Mouse (Mus musculus): ENCODE data around the gene Tanc1. TPM values are rescaled to one million over a fixed set of nuclear protein-coding genes. Genes with fewer than 3 reads are reported as not detected.

Gene Tanc1
- polyA plus RNA-seq, 1 experiment from 2014 or later = 51.6 TPM

DNA sequence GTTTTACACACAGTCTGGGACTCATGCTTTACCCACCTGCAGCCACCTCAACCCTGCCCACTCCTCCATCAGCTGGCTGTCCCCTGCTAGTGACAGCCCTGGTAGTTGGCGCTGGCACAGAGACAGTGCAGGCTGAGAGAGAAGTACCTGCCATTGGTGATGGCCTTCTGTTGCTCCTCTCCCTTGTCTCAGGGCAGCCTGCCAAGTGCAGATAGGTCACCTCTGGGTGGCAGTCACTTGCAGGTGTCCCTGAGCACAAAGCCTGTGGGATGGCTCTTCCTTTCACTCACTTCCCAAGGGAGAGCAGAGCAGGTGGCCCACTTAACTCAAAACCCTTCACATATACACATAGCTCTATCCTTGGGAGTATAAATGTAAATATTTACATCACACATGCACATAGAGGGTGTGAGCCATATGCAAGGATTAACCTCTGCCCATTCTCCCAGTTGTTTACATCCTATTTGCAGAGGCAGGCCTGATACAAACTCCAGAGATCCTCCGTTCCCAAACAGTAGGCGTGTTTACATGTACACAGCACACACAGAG, 106.0 kb downstream of the Tanc1 start:
- no peak for DNase-seq (ENCODE audit: low spot score)
- H3K27ac ChIP-seq (replicated peaks; ENCODE audit: low read depth, low read length) = 0 out of 2 replicates have a peak overlapping the region, but pooled peaks have one; percentile 76

DNA sequence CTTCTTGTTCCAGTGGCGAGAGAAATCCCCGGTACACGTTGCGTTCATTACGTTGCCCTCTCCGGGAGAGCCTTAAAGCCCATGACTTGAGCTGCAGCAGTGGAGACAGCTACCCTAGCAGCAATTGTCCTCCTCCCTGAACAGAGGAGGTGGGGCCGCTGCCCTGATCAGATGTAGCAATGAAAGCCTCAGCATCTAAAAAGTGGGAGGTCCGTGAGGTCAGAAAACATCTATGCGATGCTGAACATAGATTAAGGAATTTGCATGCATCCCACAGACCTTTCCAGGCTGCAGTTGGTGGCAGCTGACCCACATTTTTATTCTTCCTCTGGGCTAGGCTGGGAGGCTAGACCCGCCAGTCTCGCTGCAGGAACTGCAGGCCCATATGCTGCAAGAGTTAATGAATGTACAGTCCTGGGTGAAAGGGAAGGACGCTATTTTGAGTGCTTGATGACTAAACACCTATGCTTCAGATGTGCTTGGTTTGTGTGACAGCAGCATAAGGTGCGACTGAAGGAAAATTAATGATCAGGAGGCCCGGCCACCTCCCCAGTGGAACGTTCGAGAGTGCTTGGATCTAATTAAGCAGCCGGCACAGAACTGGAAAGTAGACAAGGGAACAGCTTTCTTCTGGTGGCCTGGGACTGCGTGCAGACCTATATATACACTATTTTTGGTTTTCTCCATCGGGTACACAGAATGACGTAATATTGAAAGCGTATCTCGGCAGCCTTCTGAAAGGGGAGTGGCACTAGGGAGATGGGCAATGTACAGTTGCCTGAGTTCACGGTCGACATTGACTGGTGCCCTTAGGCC, 107.0 kb downstream of the Tanc1 start:
- Histone ChIP-seq H3K27ac (replicated peaks; ENCODE audit: low read depth, low read length) (peak overlapping the region; percentile 76), H3K4me1 (ENCODE audit: control insufficient read depth, insufficient read depth, low read length) (peaks cover 55% of the 10 kb centered on the region), H3K4me2 (ENCODE audit: low read depth, severe bottlenecking) (no peak overlapping the region), H3K27me3 (ENCODE audit: control insufficient read depth, insufficient read depth, low read length) (no peaks in the 10 kb centered on the region), H3K9ac (ENCODE audit: low read length) (no peak overlapping the region), H3K4me3 (ENCODE audit: low read depth, low read length) (no peak overlapping the region), H3K9me3 (ENCODE audit: control insufficient read depth, low read length) (no peaks in the 10 kb centered on the region), H3K36me3 (ENCODE audit: control insufficient read depth, insufficient read depth, low read length) (no peaks in the 10 kb centered on the region)
- no peak for DNase-seq (ENCODE audit: low spot score)
- peak; percentile 27; the same call in 1 of the 2 replicates for ATAC-seq (ENCODE audit: insufficient number of reproducible peaks, low FRiP score, low TSS enrichment, low read depth)
- 40% methylated on average over 24 of the region's 24 CpGs for WGBS

More for the DNA sequence above, 106.0 kb downstream of the Tanc1 start:
- no peak overlapping the region for H3K4me3 ChIP-seq (ENCODE audit: low read depth, low read length)
- no peak overlapping the region for H3K4me2 ChIP-seq (ENCODE audit: low read depth, severe bottlenecking)
- no peak overlapping the region for H3K9ac ChIP-seq (ENCODE audit: low read length)
- H3K27me3 ChIP-seq (ENCODE audit: control insufficient read depth, insufficient read depth, low read length) = no peaks in the 10 kb centered on the region
- peaks cover 50% of the 10 kb centered on the region for H3K4me1 ChIP-seq (ENCODE audit: control insufficient read depth, insufficient read depth, low read length)
- ATAC-seq (ENCODE audit: insufficient number of reproducible peaks, low FRiP score, low TSS enrichment, low read depth) = no peak
- no peaks in the 10 kb centered on the region for H3K9me3 ChIP-seq (ENCODE audit: control insufficient read depth, low read length)
- 86% methylated on average over 3 of the region's 3 CpGs for WGBS
- no peaks in the 10 kb centered on the region for H3K36me3 ChIP-seq (ENCODE audit: control insufficient read depth, insufficient read depth, low read length)

DNA sequence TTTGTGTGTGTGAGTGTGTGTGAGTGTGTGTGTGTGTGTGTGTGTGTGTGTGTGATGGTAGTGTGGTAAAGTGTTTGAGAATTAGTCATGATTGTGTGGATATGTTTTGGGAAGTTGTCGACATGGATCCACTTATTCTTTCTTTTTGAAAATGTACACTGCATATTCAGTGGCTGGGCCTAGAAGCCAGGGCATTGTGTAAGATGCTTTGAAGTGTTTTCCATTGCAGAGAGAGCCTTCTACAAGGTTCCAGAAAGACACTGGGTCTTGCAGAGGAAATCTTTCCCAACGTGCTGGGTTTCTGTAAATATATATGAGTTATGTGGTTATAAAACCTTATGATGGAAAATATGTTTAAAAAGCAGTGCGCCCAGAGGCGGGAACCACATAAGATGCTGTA, 108.0 kb downstream of the Tanc1 start:
- ATAC-seq (ENCODE audit: insufficient number of reproducible peaks, low FRiP score, low TSS enrichment, low read depth) (no peak), DNase-seq (ENCODE audit: low spot score) (no peak)
- H3K36me3 ChIP-seq (ENCODE audit: control insufficient read depth, insufficient read depth, low read length) = no peaks in the 10 kb centered on the region
- H3K9me3 ChIP-seq (ENCODE audit: control insufficient read depth, low read length) = no peaks in the 10 kb centered on the region
- no peak overlapping the region for H3K4me2 ChIP-seq (ENCODE audit: low read depth, severe bottlenecking)
- peaks cover 55% of the 10 kb centered on the region for H3K4me1 ChIP-seq (ENCODE audit: control insufficient read depth, insufficient read depth, low read length)
- H3K27ac ChIP-seq (replicated peaks; ENCODE audit: low read depth, low read length) = peak overlapping the region; percentile 76
- no peaks in the 10 kb centered on the region for H3K27me3 ChIP-seq (ENCODE audit: control insufficient read depth, insufficient read depth, low read length)
- H3K4me3 ChIP-seq (ENCODE audit: low read depth, low read length) = no peak overlapping the region
- no peak overlapping the region for H3K9ac ChIP-seq (ENCODE audit: low read length)
- 80% methylated on average over 4 of the region's 4 CpGs for WGBS

DNA sequence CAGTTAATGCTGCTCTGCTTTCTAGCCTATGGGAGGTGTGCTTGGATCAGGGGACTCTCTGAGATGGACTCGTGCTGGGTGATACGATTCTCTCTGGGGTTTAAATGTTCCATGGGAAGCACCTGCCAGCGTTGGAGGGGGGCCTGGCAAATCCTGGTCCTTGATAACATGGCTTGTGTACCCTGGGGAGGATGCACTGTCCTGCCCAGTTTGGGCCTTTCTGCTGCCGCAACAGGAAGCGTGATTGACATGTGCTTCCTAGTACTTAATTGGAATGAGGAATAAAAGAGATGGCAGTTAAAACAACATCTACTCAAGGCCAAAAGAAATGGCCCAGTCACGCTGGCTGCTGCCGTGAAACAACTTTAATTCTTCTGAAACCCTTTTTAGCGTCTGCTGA, 109.3 kb downstream of the Tanc1 start:
- H3K9ac ChIP-seq (ENCODE audit: low read length) = no peak overlapping the region
- H3K27me3 ChIP-seq (ENCODE audit: control insufficient read depth, insufficient read depth, low read length) = no peaks in the 10 kb centered on the region
- 29% methylated on average over 8 of the region's 8 CpGs for WGBS
- H3K9me3 ChIP-seq (ENCODE audit: control insufficient read depth, low read length) = no peaks in the 10 kb centered on the region
- ATAC-seq (ENCODE audit: insufficient number of reproducible peaks, low FRiP score, low TSS enrichment, low read depth) = no peak
- peak overlapping the region; percentile 60 for H3K27ac ChIP-seq (replicated peaks; ENCODE audit: low read depth, low read length)
- no peak for DNase-seq (ENCODE audit: low spot score)
- peaks cover 58% of the 10 kb centered on the region for H3K4me1 ChIP-seq (ENCODE audit: control insufficient read depth, insufficient read depth, low read length)
- peak overlapping the region; percentile 30 for H3K4me2 ChIP-seq (ENCODE audit: low read depth, severe bottlenecking)
- peaks cover 2% of the 10 kb centered on the region; the same call in 1 of the 2 replicates for H3K36me3 ChIP-seq (ENCODE audit: control insufficient read depth, insufficient read depth, low read length)
- no peak overlapping the region for H3K4me3 ChIP-seq (ENCODE audit: low read depth, low read length)

DNA sequence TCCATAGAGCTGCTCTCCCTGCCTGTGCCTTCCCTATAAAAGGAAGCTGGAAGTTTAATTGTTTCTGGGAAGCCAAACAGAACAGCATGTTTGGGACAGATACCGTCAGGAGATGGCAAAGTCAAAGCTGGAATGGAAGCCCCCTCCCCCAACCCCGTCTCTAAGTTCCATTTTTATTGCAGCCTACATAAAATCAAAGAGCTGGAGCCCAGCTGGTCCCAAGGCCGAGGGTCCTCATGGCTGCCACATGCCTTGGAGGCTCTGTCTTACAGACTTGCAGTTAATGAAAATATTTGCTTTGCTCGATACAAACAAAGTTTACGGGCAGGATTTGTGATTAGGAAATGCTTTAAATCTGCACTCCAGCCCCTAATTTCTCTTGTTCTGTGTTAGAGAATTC, 109.9 kb downstream of the Tanc1 start:
- peak; percentile 74 for DNase-seq (ENCODE audit: low spot score)
- no peaks in the 10 kb centered on the region for H3K9me3 ChIP-seq (ENCODE audit: control insufficient read depth, low read length)
- ATAC-seq (ENCODE audit: insufficient number of reproducible peaks, low FRiP score, low TSS enrichment, low read depth) = peak; percentile 55; the same call in 1 of the 2 replicates
- peak overlapping the region; percentile 60 for H3K27ac ChIP-seq (replicated peaks; ENCODE audit: low read depth, low read length)
- WGBS = 15% methylated on average over 5 of the region's 5 CpGs
- H3K4me1 ChIP-seq (ENCODE audit: control insufficient read depth, insufficient read depth, low read length) = peaks cover 58% of the 10 kb centered on the region
- H3K9ac ChIP-seq (ENCODE audit: low read length) = no peak overlapping the region
- H3K36me3 ChIP-seq (ENCODE audit: control insufficient read depth, insufficient read depth, low read length) = peaks cover 4% of the 10 kb centered on the region; the same call in 1 of the 2 replicates
- H3K4me2 ChIP-seq (ENCODE audit: low read depth, severe bottlenecking) = peak overlapping the region; percentile 30
- H3K4me3 ChIP-seq (ENCODE audit: low read depth, low read length) = no peak overlapping the region
- no peaks in the 10 kb centered on the region for H3K27me3 ChIP-seq (ENCODE audit: control insufficient read depth, insufficient read depth, low read length)

DNA sequence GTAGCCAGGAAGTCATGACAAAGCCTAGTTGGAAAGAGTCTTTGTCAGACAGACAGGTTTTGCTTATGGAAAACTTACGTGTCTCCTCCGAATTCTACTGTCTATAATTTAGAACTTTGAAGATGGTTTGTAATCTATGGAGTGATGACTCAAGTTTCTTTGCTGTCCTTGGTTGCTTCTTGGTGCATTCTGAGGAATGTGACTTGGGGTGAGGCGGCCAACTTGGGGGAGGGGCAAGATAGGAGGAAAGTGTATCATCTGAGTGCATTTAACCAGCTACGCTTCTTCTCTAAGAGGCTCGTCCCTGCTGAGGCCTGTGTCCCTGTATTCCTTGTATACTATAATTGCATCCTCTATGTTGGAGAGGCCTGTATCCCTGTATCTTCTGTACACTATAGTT, 111.5 kb downstream of the Tanc1 start:
- DNase-seq (ENCODE audit: low spot score) (no peak), ATAC-seq (ENCODE audit: insufficient number of reproducible peaks, low FRiP score, low TSS enrichment, low read depth) (no peak)
- Histone ChIP-seq H3K27me3 (ENCODE audit: control insufficient read depth, insufficient read depth, low read length) (no peaks in the 10 kb centered on the region), H3K27ac (replicated peaks; ENCODE audit: low read depth, low read length) (no peak overlapping the region), H3K9ac (ENCODE audit: low read length) (no peak overlapping the region), H3K4me3 (ENCODE audit: low read depth, low read length) (no peak overlapping the region), H3K4me1 (ENCODE audit: control insufficient read depth, insufficient read depth, low read length) (peaks cover 50% of the 10 kb centered on the region), H3K4me2 (ENCODE audit: low read depth, severe bottlenecking) (no peak overlapping the region), H3K36me3 (ENCODE audit: control insufficient read depth, insufficient read depth, low read length) (peaks cover 4% of the 10 kb centered on the region; the same call in 1 of the 2 replicates), H3K9me3 (ENCODE audit: control insufficient read depth, low read length) (no peaks in the 10 kb centered on the region)
- WGBS = 87% methylated on average over 5 of the region's 5 CpGs

DNA sequence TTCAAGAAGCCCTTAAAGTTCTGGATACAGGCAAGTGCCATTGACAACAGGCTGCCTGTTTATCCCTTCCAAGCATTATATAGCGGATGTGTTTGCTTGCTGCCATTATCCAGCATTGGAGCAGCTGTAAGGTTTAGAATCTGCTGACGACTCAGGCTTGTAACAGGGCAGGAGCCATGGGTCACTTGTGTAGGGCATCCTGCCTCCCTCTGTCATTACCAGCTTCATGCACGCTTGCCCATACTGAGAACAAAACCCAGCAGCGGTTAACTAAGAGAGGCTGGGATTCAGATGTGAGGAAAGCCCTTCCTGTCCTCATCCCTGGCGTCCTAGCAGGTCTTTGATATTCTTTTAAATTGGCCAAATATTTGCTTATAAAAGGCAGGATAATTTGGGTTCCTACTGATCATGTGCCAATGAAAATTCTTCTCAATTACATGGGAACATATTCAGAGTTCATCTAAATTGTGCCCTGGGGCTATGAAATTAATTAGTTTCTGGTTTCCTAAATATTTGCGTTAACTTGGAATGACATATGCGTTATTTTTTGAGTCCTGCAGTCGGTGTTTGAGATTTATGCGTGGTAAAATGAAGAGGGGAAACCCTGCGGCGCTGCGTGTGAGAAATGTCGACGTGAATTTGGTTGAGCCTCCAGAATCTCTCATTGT, 113.8 kb downstream of the Tanc1 start:
- no peaks in the 10 kb centered on the region; the same call in 1 of the 2 replicates for H3K9me3 ChIP-seq (ENCODE audit: control insufficient read depth, low read length)
- H3K4me3 ChIP-seq (ENCODE audit: low read depth, low read length) = no peak overlapping the region
- H3K4me1 ChIP-seq (ENCODE audit: control insufficient read depth, insufficient read depth, low read length) = peaks cover 29% of the 10 kb centered on the region
- WGBS = 73% methylated on average over 14 of the region's 14 CpGs
- H3K4me2 ChIP-seq (ENCODE audit: low read depth, severe bottlenecking) = no peak overlapping the region
- DNase-seq (ENCODE audit: low spot score) (no peak), ATAC-seq (ENCODE audit: insufficient number of reproducible peaks, low FRiP score, low TSS enrichment, low read depth) (no peak)
- no peak overlapping the region for H3K27ac ChIP-seq (replicated peaks; ENCODE audit: low read depth, low read length)
- peaks cover 6% of the 10 kb centered on the region for H3K36me3 ChIP-seq (ENCODE audit: control insufficient read depth, insufficient read depth, low read length)
- H3K9ac ChIP-seq (ENCODE audit: low read length) = no peak overlapping the region
- no peaks in the 10 kb centered on the region for H3K27me3 ChIP-seq (ENCODE audit: control insufficient read depth, insufficient read depth, low read length)

DNA sequence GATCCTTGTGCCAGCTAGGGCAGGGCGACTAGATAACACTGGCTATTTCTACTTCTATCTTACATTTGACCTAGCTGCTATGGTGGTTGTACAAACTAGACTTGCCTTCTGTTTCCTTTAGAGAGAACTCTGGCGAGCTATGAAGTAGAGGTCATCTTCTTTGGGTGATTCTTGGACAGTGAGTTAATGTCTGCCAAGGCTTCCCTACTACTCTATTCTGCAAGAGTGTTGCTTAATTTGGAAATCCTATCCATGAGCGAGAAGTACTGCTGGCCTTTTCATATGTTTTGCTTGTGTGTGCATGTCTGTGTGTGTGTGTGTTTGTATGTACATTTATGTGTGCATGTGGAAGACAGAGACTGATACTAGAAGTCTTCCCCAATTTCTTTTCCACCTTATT, 120.0 kb downstream of the Tanc1 start:
- Histone ChIP-seq H3K4me3 (ENCODE audit: low read depth, low read length) (no peak overlapping the region), H3K4me1 (ENCODE audit: control insufficient read depth, insufficient read depth, low read length) (peaks cover 20% of the 10 kb centered on the region), H3K27me3 (ENCODE audit: control insufficient read depth, insufficient read depth, low read length) (no peaks in the 10 kb centered on the region), H3K4me2 (ENCODE audit: low read depth, severe bottlenecking) (no peak overlapping the region), H3K9ac (ENCODE audit: low read length) (no peak overlapping the region), H3K27ac (replicated peaks; ENCODE audit: low read depth, low read length) (no peak overlapping the region), H3K36me3 (ENCODE audit: control insufficient read depth, insufficient read depth, low read length) (peaks cover 2% of the 10 kb centered on the region; the same call in 1 of the 2 replicates), H3K9me3 (ENCODE audit: control insufficient read depth, low read length) (no peaks in the 10 kb centered on the region; the same call in 1 of the 2 replicates)
- DNase-seq (ENCODE audit: low spot score) = no peak
- ATAC-seq (ENCODE audit: insufficient number of reproducible peaks, low FRiP score, low TSS enrichment, low read depth) = no peak
- WGBS = 94% methylated on average over 3 of the region's 3 CpGs
